Mouse (Mus musculus) embryonic facial prominence, embryonic 15.5 days (tissue): ENCODE measurements at regions not wholly inside any gene's neighbourhood (a gene's known extent, or its start where the extent isn't known, plus 50 kb on each side); places are given as distances from the start of the nearest gene placed in this dataset.
"Not testable (repeated sequence)": the region's sequence is repeated elsewhere in the genome, so short reads cannot be mapped to it uniquely, and the experiment has no call there.

Experiments
- ATAC-seq: fragments of 200-750 bp; cut with Nextera tagmentation; 2 replicates; pipeline ENCODE4 v1.8.0; 2017; ENCODE audit warnings: low read depth, moderate TSS enrichment; ENCODE audit not compliant: insufficient number of reproducible peaks, low FRiP score, low TSS enrichment
- H3K27ac ChIP-seq: fragments of 300-500 bp; sonication (generic); replicated peaks from 2 replicates; pipeline ENCODE4 v1.5.1; 2015; ENCODE audit warnings: mild to moderate bottlenecking, inconsistent platforms
- H3K27me3 ChIP-seq: fragments of 300-500 bp; sonication (generic); 2 replicates; pipeline ENCODE4 v1.6.1; 2015; ENCODE audit warnings: inconsistent platforms
- H3K36me3 ChIP-seq: fragments of 300-500 bp; sonication (generic); 2 replicates; pipeline ENCODE4 v1.6.1; 2015; ENCODE audit warnings: mild to moderate bottlenecking, inconsistent platforms
- H3K4me1 ChIP-seq: fragments of 300-500 bp; sonication (generic); 2 replicates; pipeline ENCODE4 v1.6.1; 2015; ENCODE audit warnings: inconsistent platforms
- H3K4me2 ChIP-seq: fragments of 300-500 bp; sonication (generic); replicated peaks from 2 replicates; pipeline ENCODE4 v1.6.1; 2015; ENCODE audit warnings: mild to moderate bottlenecking, inconsistent platforms
- H3K4me3 ChIP-seq: fragments of 300-500 bp; sonication (generic); replicated peaks from 2 replicates; pipeline ENCODE4 v1.5.1; 2015; ENCODE audit warnings: mild to moderate bottlenecking, inconsistent platforms
- H3K9ac ChIP-seq: fragments of 300-500 bp; sonication (generic); 2 replicates; pipeline ENCODE4 v1.6.1; 2015; ENCODE audit warnings: inconsistent platforms
- H3K9me3 ChIP-seq: fragments of 300-500 bp; sonication (generic); replicated peaks from 2 replicates; pipeline ENCODE4 v1.6.1; 2016; ENCODE audit warnings: inconsistent platforms
- WGBS: fragments of 180-500 bp; shearing (Covaris S2); methylation state at CpG from one replicate; pipeline ENCODE4 v1.1.7; 2015; 5-methylcytosine and 5-hydroxymethylcytosine counted together

DNA sequence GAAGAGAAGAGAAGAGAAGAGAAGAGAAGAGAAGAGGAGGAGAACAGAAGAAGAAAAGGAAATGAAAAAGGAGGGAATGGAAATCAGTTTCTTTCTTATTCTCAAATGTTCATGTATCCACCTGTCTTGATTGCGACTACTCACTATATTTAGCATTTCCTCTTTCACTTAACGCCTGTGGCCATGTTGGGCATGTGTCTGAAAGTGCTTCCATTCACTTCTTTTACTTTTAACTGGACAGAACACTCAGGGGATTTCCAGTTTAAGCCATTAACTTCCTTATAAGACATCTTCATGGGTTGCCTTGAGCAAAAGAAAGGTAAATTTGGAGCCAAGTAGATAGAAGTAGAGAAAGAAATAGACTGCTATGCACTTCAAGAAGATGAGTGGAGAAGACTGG, 226.3 kb upstream of the Klf6 start:
- Histone ChIP-seq H3K4me2 (no peak overlapping the region), H3K9me3 (no peaks in the 10 kb centered on the region), H3K4me1 (no peaks in the 10 kb centered on the region), H3K9ac (no peak overlapping the region), H3K27ac (no peak overlapping the region), H3K4me3 (no peak overlapping the region), H3K27me3 (no peaks in the 10 kb centered on the region), H3K36me3 (no peaks in the 10 kb centered on the region)
- 76% methylated on average over 2 of the region's 2 CpGs for WGBS
- ATAC-seq = no peak

DNA sequence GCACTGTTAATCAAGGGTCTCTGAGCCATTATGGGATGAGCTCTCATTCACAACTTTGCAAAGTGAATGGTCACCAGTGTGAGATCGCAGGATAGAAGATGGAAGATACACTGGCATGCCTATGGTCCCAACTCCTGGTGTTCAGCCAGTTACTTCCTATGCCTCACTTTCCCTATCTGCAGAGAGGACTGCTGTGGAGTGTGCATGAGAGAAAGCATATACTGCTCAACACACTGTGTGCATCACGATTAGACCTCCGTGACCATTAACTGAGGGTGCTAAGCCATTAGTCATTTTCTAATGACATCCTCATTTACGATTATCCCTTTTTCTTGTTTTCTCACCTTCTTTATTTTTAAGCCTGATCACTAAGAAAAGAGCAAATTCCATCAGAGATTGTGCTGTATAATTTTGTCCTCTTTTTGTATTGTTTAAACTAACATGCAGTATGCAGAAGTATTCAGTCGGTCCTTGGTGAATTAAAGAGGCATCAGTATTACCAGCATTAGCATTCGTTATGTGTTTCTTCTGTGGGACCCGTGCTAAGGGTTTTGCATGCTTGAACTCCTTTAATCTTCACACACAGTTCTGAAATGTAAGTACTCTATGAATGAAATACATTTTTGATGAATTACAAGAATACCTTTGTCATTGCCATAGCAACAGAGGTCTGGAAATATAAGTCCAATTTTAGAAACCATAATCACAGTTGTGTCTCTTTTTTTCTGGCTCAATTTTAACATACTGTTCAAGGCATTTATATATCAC, 219.4 kb upstream of the Klf6 start:
- no peak overlapping the region for H3K4me3 ChIP-seq
- 83% methylated on average over 7 of the region's 7 CpGs for WGBS
- no peak overlapping the region for H3K9ac ChIP-seq
- no peaks in the 10 kb centered on the region for H3K27me3 ChIP-seq
- no peaks in the 10 kb centered on the region for H3K4me1 ChIP-seq
- H3K36me3 ChIP-seq = no peaks in the 10 kb centered on the region
- no peak overlapping the region for H3K4me2 ChIP-seq
- no peak overlapping the region for H3K27ac ChIP-seq
- no peak for ATAC-seq
- no peaks in the 10 kb centered on the region for H3K9me3 ChIP-seq

DNA sequence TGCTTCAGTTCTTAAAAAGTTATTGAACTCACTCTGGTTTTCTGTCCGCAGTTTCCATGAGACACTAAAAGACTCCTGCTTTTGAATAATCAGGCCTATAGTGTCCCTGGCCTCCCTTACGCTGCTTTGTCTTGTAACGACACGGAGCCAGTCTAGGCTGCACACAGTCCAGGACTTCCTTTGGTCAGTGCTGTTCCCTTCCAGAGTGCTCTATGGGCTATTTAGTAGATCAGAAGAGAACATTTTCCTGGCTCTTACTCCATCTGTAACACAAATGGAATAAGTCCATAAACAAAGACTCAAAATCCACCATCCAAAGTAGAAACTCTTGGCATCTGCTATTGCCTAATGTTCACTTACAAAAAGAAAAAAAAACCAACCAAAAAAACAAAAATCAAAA, 213.0 kb upstream of the Klf6 start:
- ATAC-seq = no peak
- Histone ChIP-seq H3K4me1 (no peaks in the 10 kb centered on the region), H3K4me3 (no peak overlapping the region), H3K36me3 (no peaks in the 10 kb centered on the region), H3K9me3 (no peaks in the 10 kb centered on the region), H3K9ac (no peak overlapping the region), H3K4me2 (no peak overlapping the region), H3K27ac (no peak overlapping the region), H3K27me3 (no peaks in the 10 kb centered on the region)
- 86% methylated on average over 4 of the region's 4 CpGs for WGBS

DNA sequence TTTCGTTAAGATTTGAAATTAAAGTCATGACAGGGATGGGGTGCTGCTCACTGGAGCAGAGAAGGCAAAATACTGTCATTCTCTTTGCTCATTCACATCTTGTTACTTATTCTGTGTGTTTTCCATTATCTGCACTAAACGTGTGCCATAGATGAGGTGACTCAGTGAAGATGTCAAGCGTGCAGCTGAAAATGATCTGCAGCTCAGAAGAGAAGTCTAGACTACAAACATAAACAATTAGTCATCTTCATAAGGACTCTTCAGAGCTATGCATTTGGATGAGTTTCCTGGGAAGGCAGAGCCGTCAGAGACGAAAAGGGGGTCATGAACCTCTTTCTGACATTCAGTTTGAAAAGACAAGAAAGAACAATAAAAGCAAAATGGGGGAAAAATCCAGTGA, 203.7 kb upstream of the Klf6 start:
- Histone ChIP-seq H3K4me2 (no peak overlapping the region), H3K4me1 (no peaks in the 10 kb centered on the region), H3K4me3 (no peak overlapping the region), H3K9ac (no peak overlapping the region), H3K9me3 (no peaks in the 10 kb centered on the region), H3K36me3 (no peaks in the 10 kb centered on the region), H3K27ac (no peak overlapping the region), H3K27me3 (no peaks in the 10 kb centered on the region)
- no peak for ATAC-seq
- WGBS = 61% methylated on average over 5 of the region's 5 CpGs

DNA sequence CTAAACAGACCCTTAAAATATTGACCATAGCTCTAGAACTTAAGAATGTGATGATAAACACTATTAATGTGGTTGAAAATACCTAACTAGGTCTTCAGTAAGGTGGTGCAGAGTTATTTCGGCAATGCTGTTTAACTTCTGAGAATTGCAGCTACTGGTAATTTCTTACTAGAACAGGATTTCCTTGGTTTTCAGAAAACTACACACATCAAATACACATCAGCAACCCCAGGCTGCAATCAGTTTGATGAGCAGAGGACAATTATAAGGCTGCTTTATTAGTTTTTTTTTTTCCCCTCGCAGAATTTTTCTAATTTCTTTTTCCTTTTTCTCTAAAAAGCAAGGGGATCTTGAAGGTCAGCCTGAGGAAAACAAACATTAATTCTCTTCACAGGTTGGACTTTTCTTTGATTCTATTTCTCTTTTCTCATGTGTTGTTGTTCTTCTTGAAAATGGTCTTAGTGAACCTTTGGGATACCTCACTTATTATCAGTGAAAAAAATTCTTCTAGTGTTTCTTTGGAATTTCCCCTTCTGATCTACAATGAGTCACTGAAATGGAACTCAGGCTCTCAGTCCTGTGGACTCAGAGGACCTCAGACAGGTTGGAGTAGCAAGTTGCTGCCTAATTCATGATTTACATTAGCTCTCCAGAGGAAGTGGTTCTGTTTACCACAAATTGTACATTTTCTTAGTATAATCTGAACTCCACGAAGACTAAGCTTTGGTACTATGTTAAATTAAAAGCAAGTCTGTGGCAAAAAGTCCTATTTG, 194.9 kb upstream of the Klf6 start:
- Histone ChIP-seq H3K9me3 (no peaks in the 10 kb centered on the region), H3K9ac (no peak overlapping the region), H3K27ac (no peak overlapping the region), H3K36me3 (no peaks in the 10 kb centered on the region), H3K4me3 (no peak overlapping the region), H3K4me1 (no peaks in the 10 kb centered on the region), H3K27me3 (no peaks in the 10 kb centered on the region), H3K4me2 (no peak overlapping the region)
- WGBS = 66% methylated on average over 3 of the region's 3 CpGs
- ATAC-seq = no peak

DNA sequence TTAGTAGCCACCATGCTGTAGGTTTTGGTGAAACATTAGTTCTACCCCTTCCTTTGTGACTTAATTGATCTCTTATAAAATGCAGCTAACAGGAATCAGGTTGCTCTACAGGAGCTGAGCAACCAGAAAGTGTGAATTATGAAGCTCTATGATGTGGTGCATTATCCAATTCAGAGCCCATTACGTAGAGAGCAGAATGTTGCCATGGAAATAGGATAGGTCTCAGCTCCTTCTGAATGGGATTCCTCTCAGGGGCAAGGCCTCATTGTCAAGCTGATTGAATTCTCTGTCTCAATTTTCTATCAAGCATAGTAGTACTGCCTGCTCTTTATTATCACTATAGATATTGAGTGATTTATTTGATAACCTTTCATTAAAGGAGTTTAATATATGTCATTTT, 185.6 kb upstream of the Klf6 start:
- WGBS = 37% methylated on average over 1 of the region's 1 CpGs
- Histone ChIP-seq H3K4me2 (no peak overlapping the region), H3K27ac (no peak overlapping the region), H3K4me3 (no peak overlapping the region), H3K9me3 (no peaks in the 10 kb centered on the region), H3K36me3 (no peaks in the 10 kb centered on the region), H3K9ac (no peak overlapping the region), H3K4me1 (no peaks in the 10 kb centered on the region), H3K27me3 (no peaks in the 10 kb centered on the region)
- no peak for ATAC-seq

DNA sequence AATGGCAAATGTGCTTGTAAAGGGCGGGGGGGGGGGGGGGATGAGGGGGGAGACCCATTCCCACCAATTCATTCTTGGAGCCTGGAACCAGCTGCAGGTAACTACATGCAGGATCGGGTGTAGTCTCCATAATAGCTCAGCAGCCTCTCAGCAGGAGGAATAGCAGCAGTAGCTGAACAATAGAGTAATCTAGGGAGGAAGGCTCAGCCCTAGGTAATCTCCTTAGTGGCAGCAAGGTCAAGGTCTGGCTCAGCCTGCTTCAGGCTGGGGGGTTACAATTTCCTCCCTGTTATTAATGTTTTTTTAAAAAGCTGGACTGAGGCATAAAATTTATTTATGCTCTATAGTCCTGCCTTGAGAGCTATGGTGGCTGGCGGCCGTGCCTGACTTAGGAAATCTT, 171.2 kb upstream of the Klf6 start:
- Histone ChIP-seq H3K9ac (no peak overlapping the region), H3K4me1 (no peaks in the 10 kb centered on the region), H3K27ac (no peak overlapping the region), H3K4me2 (no peak overlapping the region), H3K36me3 (no peaks in the 10 kb centered on the region), H3K27me3 (no peaks in the 10 kb centered on the region), H3K4me3 (no peak overlapping the region), H3K9me3 (no peaks in the 10 kb centered on the region)
- ATAC-seq = no peak
- 78% methylated on average over 4 of the region's 4 CpGs for WGBS

DNA sequence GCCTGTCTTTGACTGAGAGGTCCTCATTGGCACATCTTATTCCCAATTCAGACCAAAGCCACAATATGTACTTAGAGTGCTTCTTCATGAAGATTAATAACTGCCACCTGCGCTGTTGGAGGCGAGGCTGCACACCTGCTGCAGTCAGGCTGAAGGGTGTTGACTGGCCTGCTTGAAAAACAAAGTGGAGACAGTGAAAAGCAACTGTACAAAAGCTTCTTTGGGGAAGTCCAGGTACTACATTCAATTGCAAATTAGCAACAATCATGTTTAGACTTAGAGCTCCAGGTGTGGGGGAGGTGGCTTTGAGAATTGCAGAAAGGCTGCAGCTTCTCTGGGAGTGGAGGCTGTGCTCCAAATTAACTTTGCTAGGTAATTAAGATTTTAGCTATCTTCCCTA, 170.6 kb upstream of the Klf6 start:
- H3K4me1 ChIP-seq, H3K4me2 ChIP-seq, ATAC-seq, H3K27me3 ChIP-seq, H3K4me3 ChIP-seq, H3K9me3 ChIP-seq, H3K9ac ChIP-seq, H3K36me3 ChIP-seq, H3K27ac ChIP-seq: not testable (repeated sequence)
- WGBS = 87% methylated on average over 2 of the region's 2 CpGs

DNA sequence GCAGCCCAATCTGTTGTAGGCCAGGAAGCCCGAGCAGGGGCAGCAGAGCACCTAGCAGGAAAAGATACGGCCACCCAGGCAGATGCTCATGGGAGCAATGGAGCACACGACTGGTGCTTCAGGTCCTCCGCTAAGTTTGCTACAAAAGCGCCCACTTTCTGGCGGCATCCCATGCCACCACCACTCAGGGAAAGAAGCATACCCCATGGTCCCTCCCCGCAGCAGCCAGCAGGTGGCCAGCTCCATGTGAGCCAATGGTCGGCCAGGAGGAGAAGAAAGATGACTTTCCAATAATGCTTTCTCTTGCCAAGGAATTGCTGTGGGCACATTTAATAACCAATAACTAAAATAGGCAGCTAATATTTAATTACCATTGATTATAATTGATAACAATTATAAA, 166.7 kb upstream of the Klf6 start:
- Histone ChIP-seq H3K27ac (no peak overlapping the region), H3K36me3 (no peaks in the 10 kb centered on the region), H3K27me3 (no peaks in the 10 kb centered on the region), H3K4me3 (no peak overlapping the region), H3K9ac (no peak overlapping the region), H3K4me2 (no peak overlapping the region), H3K9me3 (no peaks in the 10 kb centered on the region), H3K4me1 (no peaks in the 10 kb centered on the region)
- ATAC-seq = no peak
- WGBS = 91% methylated on average over 8 of the region's 8 CpGs

DNA sequence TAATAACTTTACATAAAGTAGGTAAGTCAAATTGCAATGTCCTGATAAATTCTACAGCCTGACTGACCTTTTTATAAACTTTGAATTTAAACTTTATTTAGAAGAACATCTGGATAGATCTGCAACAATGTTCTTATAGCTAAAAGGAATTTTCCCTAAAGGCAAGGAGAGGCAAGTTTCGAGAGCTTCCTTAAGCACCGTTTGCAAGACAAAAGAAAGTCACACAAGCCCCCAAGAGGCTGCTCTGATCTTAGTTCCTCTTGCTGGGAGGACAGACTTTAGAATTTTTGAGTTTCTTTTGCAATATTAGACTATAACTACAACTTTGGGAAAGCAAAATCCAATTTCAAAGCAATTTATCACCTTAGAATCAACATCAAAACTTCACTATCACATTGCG, 165.7 kb upstream of the Klf6 start:
- not testable (repeated sequence) for H3K9ac ChIP-seq, H3K4me1 ChIP-seq, H3K36me3 ChIP-seq, ATAC-seq, H3K4me3 ChIP-seq, H3K27ac ChIP-seq, H3K4me2 ChIP-seq, H3K27me3 ChIP-seq, H3K9me3 ChIP-seq
- WGBS = 46% methylated on average over 3 of the region's 3 CpGs

DNA sequence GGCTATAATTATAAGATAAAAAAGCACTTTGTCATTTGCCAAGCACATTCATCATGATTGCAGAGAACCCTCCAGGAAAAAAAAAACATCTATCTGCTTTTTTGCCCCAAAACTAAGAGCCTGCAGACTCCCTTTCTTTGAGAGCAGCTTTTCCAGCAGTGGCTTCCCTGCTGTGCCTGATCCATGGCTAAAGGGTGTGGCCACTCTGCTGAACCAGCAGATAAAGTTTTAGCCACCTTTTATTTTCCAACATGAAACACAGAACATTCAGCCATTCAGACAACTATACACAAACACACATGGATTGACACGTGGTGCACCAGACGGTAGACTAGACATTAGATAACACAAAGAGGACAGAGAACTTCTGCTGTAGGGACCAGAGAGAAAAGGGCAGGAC, 164.9 kb upstream of the Klf6 start:
- ATAC-seq = no peak

DNA sequence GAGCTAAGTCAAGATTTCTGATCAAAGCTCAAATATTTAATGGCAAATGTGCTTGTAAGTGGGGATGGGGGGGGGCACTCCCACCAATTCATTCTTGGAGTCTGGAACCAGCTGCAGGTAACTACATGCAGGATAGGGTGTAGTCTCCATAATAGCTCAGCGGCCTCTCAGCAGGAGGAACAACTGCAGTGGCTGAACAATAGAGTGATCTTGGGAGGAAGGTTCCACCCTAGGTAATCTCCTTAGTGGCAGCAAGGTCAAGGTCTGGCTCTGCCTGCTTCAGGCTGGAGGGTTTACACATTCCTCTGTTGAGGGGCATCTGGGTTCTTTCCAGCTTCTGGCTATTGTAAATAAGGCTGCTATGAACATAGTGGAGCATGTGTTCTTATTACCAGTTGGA, 164.0 kb upstream of the Klf6 start:
- not testable (repeated sequence) for H3K9ac ChIP-seq, H3K4me2 ChIP-seq, H3K27me3 ChIP-seq, H3K27ac ChIP-seq, ATAC-seq, H3K4me3 ChIP-seq, H3K36me3 ChIP-seq, H3K9me3 ChIP-seq, H3K4me1 ChIP-seq
- 41% methylated on average over 1 of the region's 1 CpGs for WGBS

More for the DNA sequence above, 164.9 kb upstream of the Klf6 start:
- no peak overlapping the region for H3K4me2 ChIP-seq
- H3K9ac ChIP-seq = no peak overlapping the region
- no peaks in the 10 kb centered on the region for H3K9me3 ChIP-seq
- no peaks in the 10 kb centered on the region for H3K36me3 ChIP-seq
- H3K27me3 ChIP-seq = no peaks in the 10 kb centered on the region
- H3K27ac ChIP-seq = no peak overlapping the region
- 35% methylated on average over 2 of the region's 2 CpGs for WGBS
- H3K4me1 ChIP-seq = no peaks in the 10 kb centered on the region
- H3K4me3 ChIP-seq = no peak overlapping the region
